Mouse (Mus musculus) R1 (cell line): ENCODE results near the gene Btrc.

Source experiments
- DNase-seq: peaks from one replicate; pipeline ENCODE4 v3.0.0-alpha.2; 2018; ENCODE audit warnings: low read depth, low spot score

The Btrc gene

DNA sequence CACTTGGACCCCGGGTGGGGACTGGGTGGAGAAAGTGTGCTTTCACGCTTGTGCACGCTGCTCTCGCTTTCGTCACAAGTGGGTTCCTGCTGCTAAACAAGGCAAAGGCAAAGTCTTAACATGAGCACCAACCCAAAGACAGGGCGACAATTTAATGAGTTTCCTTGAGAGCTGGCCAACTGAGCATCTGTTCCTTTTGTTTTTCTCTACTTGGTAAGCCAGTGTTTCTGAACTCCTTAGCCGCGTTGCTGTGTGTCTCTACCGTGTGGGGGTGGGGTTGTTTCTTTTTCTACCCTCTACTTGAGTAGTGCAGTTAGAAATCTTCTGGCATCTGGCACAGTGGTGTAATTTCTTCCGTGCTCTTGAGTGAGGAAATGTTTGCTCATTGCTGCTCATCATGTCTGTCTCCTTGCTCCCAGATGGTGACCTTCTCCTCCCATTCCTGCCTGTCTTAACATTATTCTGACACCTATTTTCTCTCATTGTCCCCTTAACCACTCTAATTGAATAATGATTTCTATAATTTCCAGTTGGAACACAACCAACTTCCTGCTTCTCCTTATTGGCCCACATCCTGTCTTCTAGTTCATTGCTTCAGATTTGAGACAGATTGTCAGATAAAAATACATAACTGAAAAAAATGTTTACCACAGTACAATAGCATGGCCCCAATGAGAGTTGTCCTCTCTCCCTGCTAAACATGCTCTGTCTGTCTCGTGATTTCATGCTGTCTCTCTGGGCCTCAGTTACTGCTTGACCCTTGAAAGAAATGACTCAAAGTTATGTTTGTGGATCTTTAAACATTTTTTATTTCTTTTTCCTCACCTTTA is 109.4 kb downstream of the Btrc start:
- no peak for DNase-seq

DNA sequence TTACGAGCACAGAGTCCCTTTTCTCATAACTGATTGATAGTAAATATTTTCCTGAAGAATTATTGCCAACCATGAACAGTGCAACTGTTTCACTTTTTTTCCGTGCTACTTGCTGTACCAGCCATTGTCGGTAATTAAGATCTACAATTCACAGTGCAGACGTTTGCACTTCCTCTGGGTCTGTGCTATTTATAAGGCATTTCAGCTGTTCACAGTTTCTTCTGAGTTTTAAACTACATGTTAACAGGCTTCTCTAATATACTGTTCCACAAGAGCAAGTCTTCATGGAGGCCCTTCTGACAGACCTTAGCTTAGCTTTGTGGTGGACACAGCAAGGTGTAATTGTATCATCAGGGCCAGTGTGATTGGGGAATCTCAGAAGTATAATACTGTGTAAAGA is 111.2 kb downstream of the Btrc start:
- no peak for DNase-seq

DNA sequence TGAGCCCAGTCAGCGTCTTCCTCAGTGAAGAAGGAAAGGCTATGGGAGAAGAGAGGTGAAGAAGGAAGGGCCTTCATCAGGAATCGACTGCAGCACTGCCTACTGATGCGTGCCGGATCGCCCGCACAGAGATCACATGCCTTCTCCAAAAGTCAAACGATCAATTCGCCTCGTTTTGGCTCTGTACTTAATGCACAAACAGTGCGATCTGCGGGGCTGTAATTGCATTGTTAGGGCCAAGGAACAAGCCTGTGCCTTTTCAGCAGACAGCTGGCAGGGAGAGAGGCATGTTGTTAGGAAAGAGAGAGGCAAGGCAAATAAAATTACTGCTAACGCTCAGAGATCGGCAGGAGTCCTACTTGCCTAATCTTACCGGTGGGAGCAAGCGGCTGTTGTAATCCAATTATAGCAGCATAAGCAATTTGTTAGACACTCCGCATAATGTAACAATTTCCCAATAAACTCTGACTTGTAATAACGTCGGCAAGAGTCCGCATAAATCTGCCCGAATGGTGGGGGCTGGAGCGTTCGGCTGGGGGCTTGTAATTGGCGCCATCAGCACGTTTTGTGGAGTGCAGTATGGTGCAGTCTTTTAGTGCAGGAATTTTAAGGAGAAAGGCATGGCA is 112.5 kb downstream of the Btrc start:
- DNase-seq: peak; percentile 24

DNA sequence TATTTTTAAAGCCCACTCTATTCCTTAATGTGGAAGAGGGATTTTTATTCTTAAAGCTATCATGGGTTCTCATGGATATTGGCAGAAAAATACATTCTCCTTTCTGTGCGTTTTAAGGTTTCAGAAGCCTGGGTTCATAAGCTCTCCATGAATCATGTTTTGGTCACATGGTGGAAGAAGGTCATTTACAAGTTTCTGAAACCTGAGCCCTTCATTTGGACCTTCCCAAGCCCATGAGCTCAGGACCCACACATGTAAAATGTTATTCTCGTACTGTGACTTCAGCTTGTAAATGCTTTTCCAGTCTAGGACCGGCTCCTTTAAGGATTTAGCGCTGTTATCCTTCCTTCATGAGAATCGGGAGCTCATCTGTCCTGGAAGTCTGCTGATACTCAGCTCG is 116.0 kb downstream of the Btrc start:
- DNase-seq: no peak

DNA sequence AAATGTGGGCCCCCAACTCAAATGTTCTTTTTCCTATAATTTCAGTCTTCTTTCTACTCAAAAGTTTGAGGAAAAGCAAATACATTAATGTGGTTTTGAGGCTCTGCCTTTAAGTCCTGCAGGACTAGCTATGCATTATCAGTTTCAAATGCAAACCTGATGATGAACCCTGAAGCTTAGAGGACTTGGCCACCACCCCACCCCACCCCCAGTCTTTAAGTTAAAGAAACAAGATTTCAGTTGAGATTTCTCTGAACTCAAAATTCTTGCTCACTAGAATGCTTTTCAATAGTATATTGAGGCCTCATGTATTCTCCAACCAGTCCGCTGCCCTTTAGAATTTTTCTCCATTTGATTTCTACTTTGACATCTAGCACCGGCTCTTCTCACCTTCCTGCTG is 117.0 kb downstream of the Btrc start:
- no peak for DNase-seq

DNA sequence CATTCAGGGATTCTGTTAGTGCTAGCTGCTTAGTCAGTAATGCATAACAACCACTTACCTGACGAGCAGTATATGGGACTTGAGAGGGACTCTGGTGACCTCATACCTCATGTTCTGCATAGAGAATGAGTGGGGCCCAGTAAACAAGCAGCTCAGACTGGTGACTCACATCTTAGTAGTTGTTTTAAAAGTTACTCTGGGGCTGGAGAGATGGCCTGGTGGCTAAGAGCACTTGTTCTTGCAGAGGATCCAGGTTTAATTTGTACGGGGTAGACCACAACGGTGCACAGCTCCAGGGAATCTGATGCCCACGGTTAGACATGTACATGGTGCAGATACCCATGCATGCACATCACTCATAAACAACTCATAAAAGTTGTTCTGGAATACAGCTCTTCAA is 117.4 kb downstream of the Btrc start:
- DNase-seq: no peak

DNA sequence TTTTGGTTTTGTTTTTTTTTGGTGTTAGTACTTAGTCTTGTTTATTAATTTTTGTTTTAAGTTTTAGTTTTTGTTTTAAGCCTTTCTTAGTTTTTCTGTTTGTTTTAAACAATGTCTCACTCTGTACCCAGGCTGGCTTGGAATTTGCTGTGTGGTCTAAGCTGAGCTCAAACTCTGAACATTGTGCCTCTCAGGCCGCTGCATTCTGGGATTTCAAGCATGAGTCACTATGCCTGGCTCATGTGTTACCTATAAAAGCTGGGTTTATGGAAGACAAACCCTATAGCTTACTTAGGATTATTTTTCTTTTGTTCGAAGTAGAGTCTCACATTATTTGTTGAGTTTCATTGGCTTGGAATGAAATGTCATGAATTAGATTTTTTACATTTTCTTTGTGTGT is 119.9 kb downstream of the Btrc start:
- DNase-seq: no peak

DNA sequence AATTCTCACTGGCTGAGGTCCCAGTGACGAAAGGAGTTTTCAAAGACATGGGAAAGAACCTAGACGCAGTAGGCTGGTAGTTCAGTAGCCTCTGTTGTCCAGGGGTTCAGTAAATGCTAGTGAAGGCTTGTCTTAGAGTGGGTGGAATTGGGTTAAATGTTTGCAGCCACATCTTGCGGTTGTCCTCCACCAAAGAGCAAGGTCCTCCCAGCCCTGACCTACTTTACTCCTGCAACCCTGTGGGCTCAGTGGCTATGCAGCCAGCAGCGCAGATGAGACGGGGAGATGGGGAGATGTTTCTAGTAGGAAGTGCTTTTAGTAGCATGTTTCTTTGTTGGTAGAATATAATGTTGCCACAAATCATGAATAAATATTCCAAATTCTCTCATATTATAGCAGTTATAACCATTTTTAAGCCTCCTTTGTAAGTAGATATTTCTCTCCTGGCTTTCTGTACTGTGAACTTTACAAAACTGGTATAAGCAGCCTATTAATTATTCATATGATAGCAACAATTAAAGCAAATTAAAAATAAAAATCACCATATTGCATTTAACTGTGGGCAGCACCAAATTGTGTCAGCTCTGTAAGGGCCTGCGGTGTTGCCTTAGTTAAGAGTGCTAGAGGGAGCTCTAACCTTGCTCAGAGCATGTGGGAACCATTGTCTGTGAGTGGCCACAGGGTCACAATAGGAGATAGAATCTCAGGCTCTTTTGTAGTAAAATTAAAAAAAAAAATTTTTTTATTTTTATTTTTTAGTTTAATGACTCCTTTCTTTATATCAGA is 122.9 kb downstream of the Btrc start:
- no peak for DNase-seq

DNA sequence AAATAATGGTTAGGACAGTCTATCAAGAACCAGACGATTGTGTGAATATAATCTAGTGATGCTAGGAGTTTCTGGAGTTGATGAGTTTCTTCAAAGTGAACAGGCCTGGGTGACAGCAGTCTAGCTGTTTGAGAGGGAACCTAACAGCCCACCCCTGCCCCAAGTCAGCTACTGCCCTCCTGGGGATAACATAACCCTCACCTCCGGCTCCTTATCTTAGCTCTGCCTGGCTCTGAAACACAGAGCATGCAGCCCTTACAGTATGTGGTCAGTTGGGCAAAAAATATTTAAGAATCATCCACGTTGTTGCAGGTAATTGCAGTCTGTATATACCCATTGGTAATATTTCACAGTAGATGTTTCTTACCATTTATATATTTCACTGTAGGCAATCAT is 123.5 kb downstream of the Btrc start:
- no peak for DNase-seq

DNA sequence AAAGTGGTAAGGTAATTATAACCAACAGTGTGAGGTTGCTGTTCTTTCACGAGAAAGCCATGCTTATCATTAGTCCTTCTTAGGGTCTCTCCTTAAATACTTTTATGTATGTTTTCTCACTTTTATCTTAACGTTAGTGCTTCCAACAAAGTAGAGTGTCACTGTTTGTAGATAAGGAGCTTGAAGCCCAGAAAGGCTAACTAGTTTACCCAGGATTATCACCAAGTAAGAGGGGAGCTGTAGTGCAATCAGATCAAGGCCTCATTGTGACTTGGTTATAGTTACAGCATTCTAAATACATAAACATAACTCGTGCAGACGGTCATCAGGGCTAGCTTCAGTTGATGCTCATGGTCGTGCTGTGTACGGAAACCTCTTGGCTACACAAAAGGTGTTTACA is 126.4 kb downstream of the Btrc start:
- no peak for DNase-seq

DNA sequence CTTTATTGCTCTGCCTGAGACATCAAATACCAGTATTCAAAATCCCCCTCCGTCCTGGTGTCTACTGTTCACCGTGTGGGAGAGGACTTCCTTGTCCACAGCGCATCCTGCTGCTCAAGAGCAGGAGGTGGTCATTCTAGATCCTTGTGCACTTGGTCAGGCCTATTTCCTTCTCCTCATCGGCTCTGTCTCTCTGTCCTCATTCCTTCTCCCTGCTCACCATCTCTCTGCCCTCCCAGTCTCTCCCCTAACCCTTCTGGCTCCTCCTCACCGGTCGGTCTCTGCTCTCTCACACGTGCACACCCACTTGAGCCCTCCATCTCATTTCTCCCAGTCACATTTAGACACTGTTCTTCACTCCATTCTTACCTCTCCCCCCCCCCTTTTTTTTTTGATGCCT is 127.7 kb downstream of the Btrc start:
- no peak for DNase-seq

DNA sequence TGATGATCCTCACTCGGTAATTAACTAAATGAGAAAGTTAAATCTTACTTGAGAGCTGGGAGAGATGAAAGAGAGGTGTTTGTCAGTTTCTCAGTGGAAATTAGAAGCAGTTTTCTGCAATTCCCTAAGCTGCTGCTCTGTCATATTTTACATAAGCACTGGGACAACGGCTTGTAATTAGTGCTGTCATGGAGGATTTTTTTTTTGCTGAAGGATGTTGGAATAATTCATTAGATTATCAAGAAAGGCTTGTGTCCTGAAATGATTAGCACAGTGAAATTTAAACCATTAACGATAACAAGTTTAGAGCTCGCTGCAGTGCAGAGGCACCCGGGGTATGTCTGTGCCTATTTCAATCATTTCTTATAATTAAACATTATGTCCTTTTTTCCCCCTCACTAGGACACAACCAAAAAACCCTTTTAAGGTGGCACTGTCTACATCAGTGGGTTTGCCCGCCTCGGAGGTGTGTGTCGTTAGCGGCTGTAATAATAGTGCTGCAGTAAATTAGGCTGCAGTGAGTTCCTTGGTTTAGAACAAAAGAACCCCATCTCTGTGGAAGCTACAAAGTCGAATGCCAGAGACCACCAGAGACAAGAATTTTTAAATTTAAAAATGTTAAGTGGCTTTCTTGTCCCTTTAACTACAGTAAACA is 130.7 kb downstream of the Btrc start:
- no peak for DNase-seq

DNA sequence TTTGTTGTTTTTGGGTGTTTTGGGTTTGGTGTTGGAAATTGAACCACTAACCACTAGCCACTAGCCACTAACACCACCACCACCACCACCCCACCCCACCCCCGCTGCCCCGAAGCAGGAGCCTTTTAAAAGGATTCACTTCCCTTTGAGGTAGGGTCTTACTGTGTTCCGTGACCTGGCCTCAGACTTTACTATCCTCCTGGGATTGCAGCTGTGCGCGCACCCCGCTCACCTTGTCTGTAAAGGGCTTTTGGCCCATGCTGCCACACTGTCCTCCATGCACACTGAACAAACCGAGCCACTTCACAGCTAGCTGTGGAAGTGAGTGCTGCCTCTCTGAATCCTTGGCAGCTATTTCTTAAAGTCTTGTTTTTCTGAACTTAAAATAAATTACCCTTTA is 141.9 kb downstream of the Btrc start:
- no peak for DNase-seq

DNA sequence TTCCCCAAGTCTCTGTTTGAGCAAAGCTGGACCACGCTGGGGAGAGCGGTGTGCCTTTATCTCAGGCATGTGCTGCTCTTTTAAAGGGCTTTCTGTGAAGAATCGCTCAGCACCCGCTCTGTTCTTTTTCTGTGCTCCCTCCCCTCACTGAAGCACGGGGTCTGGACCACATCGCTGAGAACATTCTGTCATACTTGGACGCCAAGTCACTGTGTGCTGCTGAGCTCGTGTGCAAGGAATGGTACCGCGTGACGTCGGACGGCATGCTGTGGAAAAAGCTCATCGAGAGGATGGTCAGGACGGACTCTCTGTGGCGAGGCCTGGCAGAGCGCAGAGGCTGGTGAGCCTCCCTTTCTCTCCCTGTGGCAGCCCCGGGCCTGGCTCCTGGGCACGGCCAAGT is 144.0 kb downstream of the Btrc start:
- no peak for DNase-seq

DNA sequence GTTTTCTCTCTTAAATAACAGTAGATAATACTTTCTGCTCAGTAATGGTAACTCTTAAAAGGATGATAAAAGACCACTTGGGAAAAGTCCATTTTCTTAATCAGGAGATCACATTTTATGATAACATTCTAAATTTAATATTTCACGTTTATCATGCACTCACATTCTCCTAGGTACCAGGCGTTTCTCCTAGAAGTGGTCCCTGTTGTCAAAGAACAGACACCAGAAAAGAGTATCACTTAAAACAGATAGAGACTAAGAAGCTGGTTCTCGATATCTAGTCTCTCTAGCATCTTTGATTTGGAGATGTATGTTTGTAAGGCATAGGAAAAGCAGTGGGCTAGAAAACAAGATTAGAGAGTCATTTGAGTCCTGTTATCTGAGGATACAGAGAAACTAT is 147.1 kb downstream of the Btrc start:
- DNase-seq: no peak

DNA sequence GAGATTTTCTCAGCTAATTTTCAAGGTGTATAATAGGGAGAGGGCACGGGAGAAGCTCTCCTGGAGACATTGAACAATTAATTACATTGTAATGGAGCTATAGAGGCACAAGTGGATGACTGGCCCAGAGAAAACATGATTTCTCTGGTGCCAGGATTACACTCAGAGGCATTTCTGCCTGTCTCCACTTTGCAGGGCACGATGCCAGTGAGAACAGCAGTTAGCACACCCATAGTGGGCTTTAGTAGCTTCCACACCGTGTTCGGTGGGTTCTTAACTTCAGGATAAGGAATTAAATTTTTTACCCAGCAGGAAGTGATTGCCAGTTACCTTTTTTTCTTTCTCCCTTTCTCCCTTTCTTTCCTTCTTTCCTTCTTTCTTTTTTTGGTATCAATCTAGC is 147.9 kb downstream of the Btrc start:
- no peak for DNase-seq

DNA sequence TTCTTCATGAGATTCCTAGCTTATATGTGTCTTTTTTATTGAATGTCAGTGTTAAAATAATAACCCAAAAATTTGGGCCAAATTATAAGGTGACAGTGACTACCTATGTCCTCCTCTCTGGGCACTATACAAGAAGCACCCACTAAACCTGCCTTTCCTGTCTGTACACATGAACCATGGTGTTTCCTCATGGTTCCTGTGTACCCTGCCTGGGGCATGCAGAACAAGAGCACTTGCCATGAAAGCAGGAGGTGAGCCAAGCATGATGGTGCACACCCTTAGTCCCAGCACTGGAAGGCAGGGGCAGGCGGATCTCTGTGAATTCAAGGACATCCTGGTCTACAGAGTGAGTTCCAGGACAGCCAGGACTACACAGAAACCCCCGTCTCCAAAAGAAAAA is 151.8 kb downstream of the Btrc start:
- DNase-seq: no peak

DNA sequence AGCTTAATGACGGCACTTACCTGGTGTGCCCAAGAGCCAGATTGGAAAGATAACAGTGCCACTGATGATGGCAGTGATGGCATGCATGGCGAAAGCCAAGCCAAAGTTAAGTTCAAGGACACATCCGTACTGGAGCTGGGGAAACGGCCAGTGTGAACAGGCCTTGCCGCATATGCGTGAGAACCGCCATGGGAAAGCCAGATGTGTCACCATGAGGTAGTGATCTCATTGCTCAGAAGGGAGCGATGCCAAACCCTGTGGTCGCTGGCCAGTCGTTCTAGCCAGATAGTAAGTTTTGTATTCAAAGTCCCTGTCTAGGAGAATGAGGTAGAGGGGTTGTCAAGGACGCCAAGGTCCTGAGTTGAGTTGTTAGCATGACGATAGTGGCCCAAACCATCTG is 152.7 kb downstream of the Btrc start:
- no peak for DNase-seq

DNA sequence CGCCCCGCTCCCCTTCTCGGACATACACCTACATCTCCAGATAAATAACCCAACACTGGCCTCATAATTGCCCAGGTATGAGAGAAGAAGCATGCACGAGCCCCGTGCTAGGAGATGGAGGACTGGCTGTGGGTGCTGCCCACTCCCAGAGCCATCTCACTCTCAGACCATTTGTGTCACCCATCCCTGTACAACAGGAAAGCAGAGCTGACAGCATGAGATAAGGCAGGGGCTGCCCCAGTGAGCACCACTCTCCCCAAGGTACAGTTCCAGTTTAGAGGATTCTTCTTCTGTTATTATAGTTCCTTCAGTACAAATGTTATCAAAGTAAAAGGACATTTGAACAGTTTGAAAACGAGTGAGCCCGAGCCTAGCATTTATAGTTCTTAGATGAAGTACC is 163.8 kb downstream of the Btrc start:
- no peak for DNase-seq

DNA sequence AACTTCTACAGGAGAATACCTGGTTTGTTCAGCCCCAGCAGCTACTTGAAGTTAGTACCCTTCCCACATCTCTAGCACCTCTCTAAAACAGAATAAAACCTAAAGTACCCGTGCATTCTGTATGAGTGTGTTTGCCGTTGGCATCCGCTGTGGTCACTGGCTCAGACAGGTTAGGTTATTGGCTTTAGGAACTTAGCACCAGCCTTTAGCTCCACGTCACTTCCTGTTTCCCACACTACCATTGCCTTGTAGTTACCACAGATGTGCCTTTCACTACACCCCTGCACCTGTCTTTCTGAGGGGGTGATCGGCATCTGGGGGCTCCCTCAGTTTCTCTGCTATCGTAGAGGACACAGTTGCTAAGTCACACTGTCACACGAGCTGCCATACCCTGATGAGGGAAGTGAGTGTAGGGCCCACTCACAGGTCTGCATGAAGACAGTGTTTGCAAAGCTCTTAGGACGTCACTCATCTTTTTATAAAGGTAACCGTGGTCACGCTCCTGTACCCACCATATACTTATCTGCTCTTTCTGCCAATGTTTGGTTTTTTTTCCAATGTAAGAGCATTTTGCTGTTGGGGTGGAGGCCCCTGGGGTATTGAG is 164.5 kb downstream of the Btrc start:
- DNase-seq: no peak

DNA sequence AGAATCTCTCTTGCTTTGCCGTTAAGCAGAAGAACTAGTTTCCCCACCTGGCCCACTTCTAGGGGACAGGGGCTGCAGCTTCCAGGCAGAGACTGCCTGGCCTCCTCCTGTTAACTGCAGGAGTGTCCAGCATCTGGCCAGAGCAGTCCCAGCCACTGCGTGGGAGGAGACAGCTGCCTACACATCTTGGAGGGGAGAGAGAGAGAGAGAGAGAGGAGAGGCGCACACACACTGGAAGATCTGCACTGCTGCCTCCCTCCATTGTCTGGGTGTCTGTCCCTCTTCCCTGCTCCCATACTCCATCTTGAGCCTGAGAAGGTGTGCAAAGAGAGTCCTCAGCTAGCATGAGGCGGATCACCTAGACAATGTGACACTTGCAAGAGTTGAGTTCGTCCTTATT is 165.8 kb downstream of the Btrc start:
- DNase-seq: no peak
